Mouse (Mus musculus) neural tube, embryonic 11.5 days (tissue): ENCODE measurements around the gene Ppargc1a. TPM values are rescaled to one million over a fixed set of nuclear protein-coding genes. Genes with fewer than 3 reads are reported as not detected.

Experiments used
- ATAC-seq: fragments of 200-750 bp; cut with Nextera tagmentation; 2 replicates; pipeline ENCODE4 v1.8.0; 2017; ENCODE audit warnings: moderate number of reproducible peaks, mild to moderate bottlenecking, moderate TSS enrichment, moderate library complexity; ENCODE audit not compliant: insufficient read depth, low FRiP score, low TSS enrichment
- DNase-seq: peaks from one replicate; pipeline ENCODE4 v3.0.0-alpha.2; 2015; ENCODE audit warnings: low spot score
- H3K27ac ChIP-seq: fragments of 300-500 bp; sonication (generic); 2 replicates; pipeline ENCODE4 v1.5.1; 2014; ENCODE audit warnings: low read depth, mild to moderate bottlenecking, low read length
- H3K27me3 ChIP-seq: fragments of 300-500 bp; sonication (generic); 2 replicates; pipeline ENCODE4 v1.6.1; 2014; ENCODE audit warnings: mild to moderate bottlenecking, low read length, mixed read lengths; ENCODE audit not compliant: control insufficient read depth, insufficient read depth
- H3K36me3 ChIP-seq: fragments of 300-500 bp; sonication (generic); 2 replicates; pipeline ENCODE4 v1.6.1; 2014; ENCODE audit warnings: mild to moderate bottlenecking, low read length, moderate library complexity, mixed read lengths; ENCODE audit not compliant: control insufficient read depth, insufficient read depth
- H3K4me1 ChIP-seq: fragments of 300-500 bp; sonication (generic); 2 replicates; pipeline ENCODE4 v1.6.1; 2014; ENCODE audit warnings: low read length, mixed read lengths; ENCODE audit not compliant: control insufficient read depth, insufficient read depth
- H3K4me2 ChIP-seq: fragments of 300-500 bp; sonication (generic); 2 replicates; pipeline ENCODE4 v1.6.1; 2014; ENCODE audit warnings: low read depth, mild to moderate bottlenecking, moderate library complexity
- H3K4me3 ChIP-seq: fragments of 300-500 bp; sonication (generic); 2 replicates; pipeline ENCODE4 v1.5.1; 2014; ENCODE audit warnings: low read depth, low read length
- H3K9ac ChIP-seq: fragments of 300-500 bp; sonication (generic); 2 replicates; pipeline ENCODE4 v1.6.1; 2014; ENCODE audit warnings: mild to moderate bottlenecking, low read length
- H3K9me3 ChIP-seq: fragments of 300-500 bp; sonication (generic); 2 replicates; pipeline ENCODE4 v1.6.1; 2016; ENCODE audit warnings: low read length; ENCODE audit not compliant: control insufficient read depth
- WGBS: fragments of 180-500 bp; shearing (Covaris S2); extraction: QIAGEN DNeasy Blood & Tissue Kit; methylation state at CpG from one replicate; pipeline ENCODE4 v1.1.7; 2014; 5-methylcytosine and 5-hydroxymethylcytosine counted together
- polyA plus RNA-seq: library from polyadenylated mRNA; unstranded; fragments of >200 nt; fragmentation: Nextera tagmentation; extraction: Ambion mirVana; gene quantifications from 2 replicates; pipeline ENCODE4 v1.2.1, GENCODE M21; 2014

Gene Ppargc1a
- polyA plus RNA-seq, result 2.3 and 3.1 TPM in 2 replicates

DNA sequence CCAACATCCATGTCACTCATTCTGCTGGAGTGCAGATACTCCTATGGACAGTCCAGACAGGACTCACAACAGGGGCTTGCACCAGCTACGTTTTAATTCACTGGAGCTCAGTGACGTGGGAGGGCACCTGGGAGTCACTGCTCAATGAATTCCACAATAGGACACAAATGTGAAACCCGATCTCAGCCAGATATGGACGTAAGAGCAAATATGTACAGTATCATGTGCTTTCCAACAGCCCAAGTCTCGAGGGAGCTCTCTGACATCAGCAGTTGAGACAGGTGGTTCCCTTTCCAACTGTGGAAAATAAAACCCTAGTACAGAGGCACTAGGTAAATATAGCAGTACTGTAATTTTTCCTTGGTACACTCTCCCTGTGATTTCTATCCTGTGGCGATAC is at the start of gene Ppargc1a:
Gene Ppargc1a, minus strand, starts transcription at position 68 of the 400 bp plus-strand sequence.
- ATAC-seq (peak; percentile 31), DNase-seq (no peak)
- WGBS, result 52% methylated on average over 6 of the region's 6 CpGs
- no peaks in the 10 kb centered on the region; the same call in 1 of the 2 replicates for H3K4me1 ChIP-seq
- no peaks in the 10 kb centered on the region for H3K9me3 ChIP-seq
- no peak within 1 kb of the TSS for H3K9ac ChIP-seq
- H3K27ac ChIP-seq, result no peak within 1 kb of the TSS
- H3K36me3 ChIP-seq, result no peaks in the 10 kb centered on the region
- H3K4me2 ChIP-seq, result no peak within 1 kb of the TSS
- no peaks in the 10 kb centered on the region for H3K27me3 ChIP-seq
- no peak within 1 kb of the TSS for H3K4me3 ChIP-seq

DNA sequence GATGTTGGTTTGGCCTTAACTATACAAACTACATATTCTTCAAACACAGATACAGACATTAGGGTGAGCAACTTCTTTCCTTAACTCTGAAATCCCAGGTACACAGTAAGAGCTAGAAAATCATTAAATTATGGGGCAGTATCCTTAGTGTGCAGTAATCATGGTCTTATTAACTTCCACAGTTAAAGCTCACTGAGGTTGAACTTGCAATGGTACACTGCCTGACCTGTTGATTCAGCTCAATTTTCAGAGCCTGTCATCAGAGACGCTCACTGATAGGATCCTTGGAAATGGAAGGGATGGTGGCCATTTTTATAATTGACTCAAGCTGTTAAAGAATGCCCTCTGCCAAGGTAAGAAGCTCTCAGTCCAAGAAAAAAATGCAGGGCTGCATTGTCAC is 49.4 kb upstream of the Ppargc1a start:
- H3K27ac ChIP-seq, result no peak overlapping the region
- no peak for DNase-seq
- no peaks in the 10 kb centered on the region for H3K4me1 ChIP-seq
- H3K27me3 ChIP-seq, result no peaks in the 10 kb centered on the region
- no peaks in the 10 kb centered on the region for H3K36me3 ChIP-seq
- H3K4me3 ChIP-seq, result no peak overlapping the region
- H3K9ac ChIP-seq, result no peak overlapping the region
- H3K9me3 ChIP-seq, result no peaks in the 10 kb centered on the region
- ATAC-seq, result no peak
- WGBS, result 95% methylated on average over 1 of the region's 1 CpGs
- H3K4me2 ChIP-seq, result no peak overlapping the region

DNA sequence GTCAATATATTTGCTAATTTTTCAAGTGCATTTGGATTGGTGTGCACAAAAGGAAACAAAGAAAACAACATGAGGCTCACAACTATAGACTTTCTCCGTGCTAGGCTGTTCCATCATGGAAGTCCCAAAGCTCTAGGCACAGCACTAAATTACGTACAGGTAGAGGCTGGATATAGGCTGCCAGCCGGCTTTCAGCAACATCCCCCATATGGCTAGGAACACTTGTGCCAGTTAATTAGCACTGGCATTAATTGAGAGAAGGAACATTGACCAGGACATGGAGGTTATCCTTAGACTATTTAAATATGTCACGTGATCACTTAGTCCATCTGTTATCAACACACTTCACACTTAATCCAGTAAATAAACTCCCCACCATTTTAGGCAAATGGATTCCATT is 44.5 kb upstream of the Ppargc1a start:
- ATAC-seq (no peak), DNase-seq (no peak)
- 93% methylated on average over 4 of the region's 4 CpGs for WGBS

DNA sequence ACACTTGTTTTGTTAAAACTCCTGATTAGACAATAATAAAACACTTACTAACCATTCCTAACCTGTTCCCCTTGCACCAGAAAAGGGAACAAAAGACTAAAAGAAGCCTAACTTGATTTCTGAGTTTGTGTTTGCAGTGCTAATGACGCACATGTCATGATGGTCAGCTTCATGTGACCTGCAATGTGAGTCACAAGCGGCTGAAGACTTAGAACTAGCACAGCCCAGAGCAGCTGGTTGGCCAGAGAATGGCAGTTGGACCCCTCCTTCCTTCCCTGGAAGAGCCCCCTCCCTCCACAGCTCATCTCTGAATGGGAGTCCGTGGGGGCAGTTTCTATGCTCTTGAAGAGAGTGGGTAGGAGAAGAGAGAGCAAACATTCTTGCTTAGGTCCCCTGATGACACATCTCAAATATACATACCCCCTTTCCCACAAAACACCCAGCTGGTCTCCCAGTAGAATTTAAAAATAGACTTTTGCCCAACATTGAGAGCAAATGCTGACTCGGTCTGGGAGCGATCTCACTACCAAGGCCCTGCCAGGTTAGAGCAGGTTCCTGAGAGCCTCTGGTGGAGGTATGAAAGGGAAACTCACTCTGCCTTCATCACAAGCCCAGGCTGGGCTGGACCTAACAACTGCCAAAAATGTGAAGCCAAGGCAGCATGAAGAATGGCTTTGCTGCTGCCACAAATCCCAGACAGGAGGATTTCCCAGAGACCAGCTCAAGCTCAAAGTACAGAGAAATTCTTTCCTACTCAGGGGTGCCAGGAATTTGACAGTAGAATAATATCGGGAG is 40.4 kb upstream of the Ppargc1a start:
- Histone ChIP-seq H3K4me3 (no peak overlapping the region), H3K36me3 (no peaks in the 10 kb centered on the region), H3K27ac (no peak overlapping the region), H3K4me2 (no peak overlapping the region), H3K9ac (no peak overlapping the region), H3K27me3 (no peaks in the 10 kb centered on the region), H3K4me1 (no peaks in the 10 kb centered on the region), H3K9me3 (no peaks in the 10 kb centered on the region)
- DNase-seq (no peak), ATAC-seq (no peak)
- WGBS, result 81% methylated on average over 6 of the region's 6 CpGs

More for the DNA sequence above, 44.5 kb upstream of the Ppargc1a start:
- H3K27me3 ChIP-seq, result no peaks in the 10 kb centered on the region
- H3K4me2 ChIP-seq, result no peak overlapping the region
- no peaks in the 10 kb centered on the region for H3K4me1 ChIP-seq
- H3K36me3 ChIP-seq, result no peaks in the 10 kb centered on the region
- no peak overlapping the region for H3K27ac ChIP-seq
- H3K4me3 ChIP-seq, result no peak overlapping the region
- no peaks in the 10 kb centered on the region for H3K9me3 ChIP-seq
- H3K9ac ChIP-seq, result no peak overlapping the region

GRCm38 (mm10) chr5:51599549-51599948 is 32.0 kb upstream of the Ppargc1a start:
- WGBS, result 81% methylated on average over 6 of the region's 6 CpGs
- Histone ChIP-seq H3K4me2 (no peak overlapping the region), H3K27ac (no peak overlapping the region), H3K9ac (no peak overlapping the region), H3K9me3 (no peaks in the 10 kb centered on the region), H3K36me3 (no peaks in the 10 kb centered on the region), H3K4me1 (no peaks in the 10 kb centered on the region), H3K4me3 (no peak overlapping the region), H3K27me3 (no peaks in the 10 kb centered on the region)
- no peak for DNase-seq
- no peak for ATAC-seq

DNA sequence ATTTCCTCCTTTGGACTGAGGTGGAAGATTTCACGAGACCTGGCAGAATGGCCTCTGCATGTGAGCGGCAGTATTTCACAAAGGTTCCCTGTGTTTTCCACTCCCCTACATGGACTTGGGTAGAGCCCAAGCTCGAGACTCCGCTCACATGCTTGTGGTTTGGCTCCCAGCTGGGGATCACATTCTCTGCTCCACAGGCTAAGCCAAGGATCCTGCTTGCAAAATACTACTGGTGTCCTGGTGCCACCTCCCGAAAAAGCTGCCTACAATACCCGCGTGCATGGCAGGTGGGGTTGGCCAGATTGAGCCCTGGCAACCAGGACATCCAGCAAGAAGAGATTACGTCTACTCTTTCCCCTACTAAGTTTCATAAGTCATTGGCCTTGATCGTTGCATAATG is 28.1 kb upstream of the Ppargc1a start:
- WGBS, result 89% methylated on average over 9 of the region's 9 CpGs
- peaks cover 3% of the 10 kb centered on the region; the same call in 1 of the 2 replicates for H3K4me1 ChIP-seq
- DNase-seq, result no peak
- H3K9ac ChIP-seq, result no peak overlapping the region
- H3K36me3 ChIP-seq, result no peaks in the 10 kb centered on the region
- H3K4me2 ChIP-seq, result no peak overlapping the region
- H3K4me3 ChIP-seq, result no peak overlapping the region
- H3K27me3 ChIP-seq, result no peaks in the 10 kb centered on the region
- H3K9me3 ChIP-seq, result no peaks in the 10 kb centered on the region
- ATAC-seq, result no peak
- no peak overlapping the region for H3K27ac ChIP-seq

DNA sequence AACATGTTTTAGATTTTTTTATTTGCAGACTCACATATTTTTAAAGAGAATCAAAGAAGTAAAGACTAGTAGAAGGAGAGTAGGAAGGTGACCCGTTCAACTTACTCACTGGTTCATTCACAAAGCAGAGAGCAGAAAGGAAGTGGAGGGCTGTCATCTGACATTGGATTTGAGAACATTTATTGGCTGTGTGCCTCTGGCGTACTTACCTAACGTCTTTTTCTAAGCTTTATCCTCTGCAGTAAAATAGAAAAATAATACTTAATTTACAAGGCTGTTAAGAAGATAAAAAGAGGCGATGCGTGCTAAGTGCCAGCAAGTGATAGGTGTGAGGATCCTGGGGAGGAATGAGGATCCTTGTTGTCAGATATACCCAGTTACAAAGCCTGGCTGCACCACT is 24.7 kb upstream of the Ppargc1a start:
- WGBS, result 63% methylated on average over 5 of the region's 5 CpGs
- no peak overlapping the region for H3K27ac ChIP-seq
- H3K9ac ChIP-seq, result no peak overlapping the region
- ATAC-seq (no peak), DNase-seq (no peak)
- H3K4me2 ChIP-seq, result no peak overlapping the region
- no peaks in the 10 kb centered on the region for H3K27me3 ChIP-seq
- no peaks in the 10 kb centered on the region for H3K9me3 ChIP-seq
- H3K36me3 ChIP-seq, result no peaks in the 10 kb centered on the region
- H3K4me3 ChIP-seq, result no peak overlapping the region
- H3K4me1 ChIP-seq, result peaks cover 3% of the 10 kb centered on the region; the same call in 1 of the 2 replicates

DNA sequence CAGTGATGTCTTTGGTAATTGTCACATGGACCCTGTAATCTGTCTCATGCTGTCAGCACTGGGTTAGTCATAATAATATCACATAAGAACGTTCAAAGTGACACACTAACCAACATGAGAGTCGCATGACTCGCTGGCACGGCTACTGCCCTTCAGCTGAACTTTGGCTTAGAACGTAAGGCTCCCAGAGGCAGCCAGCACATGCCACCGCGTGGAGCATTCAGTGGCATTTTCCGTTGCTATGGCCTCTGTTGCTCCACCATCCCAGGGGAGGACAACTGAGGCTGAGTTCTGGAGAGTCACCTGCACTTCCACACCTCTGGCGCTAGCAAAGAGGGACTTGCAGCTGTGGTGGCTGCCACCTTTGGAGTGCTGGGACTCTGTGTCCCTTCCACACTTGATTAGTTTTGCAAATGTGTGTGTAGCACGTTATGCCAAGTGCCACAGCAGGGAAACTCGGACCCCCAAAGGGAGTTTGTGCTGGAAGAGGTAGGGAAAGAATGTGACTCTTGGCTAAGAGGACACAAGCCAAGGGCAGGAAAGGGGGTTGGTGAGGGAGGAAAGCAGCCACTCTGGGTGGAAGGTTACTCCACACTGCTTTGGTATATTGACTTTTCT is 24.1 kb upstream of the Ppargc1a start:
- H3K4me3 ChIP-seq, result no peak overlapping the region
- no peak for ATAC-seq
- H3K27me3 ChIP-seq, result no peaks in the 10 kb centered on the region
- H3K4me1 ChIP-seq, result peaks cover 3% of the 10 kb centered on the region; the same call in 1 of the 2 replicates
- WGBS, result 37% methylated on average over 11 of the region's 11 CpGs
- H3K36me3 ChIP-seq, result no peaks in the 10 kb centered on the region
- no peak for DNase-seq
- no peak overlapping the region for H3K27ac ChIP-seq
- no peak overlapping the region for H3K9ac ChIP-seq
- H3K4me2 ChIP-seq, result no peak overlapping the region
- no peaks in the 10 kb centered on the region for H3K9me3 ChIP-seq

GRCm38 (mm10) chr5:51586187-51586586 is 18.7 kb upstream of the Ppargc1a start:
- Histone ChIP-seq H3K36me3 (no peaks in the 10 kb centered on the region), H3K4me2 (no peak overlapping the region), H3K9ac (no peak overlapping the region), H3K4me3 (no peak overlapping the region), H3K9me3 (no peaks in the 10 kb centered on the region), H3K27ac (no peak overlapping the region), H3K27me3 (no peaks in the 10 kb centered on the region), H3K4me1 (no peaks in the 10 kb centered on the region; the same call in 1 of the 2 replicates)
- DNase-seq (no peak), ATAC-seq (no peak)
- WGBS, result 84% methylated on average over 2 of the region's 2 CpGs
